Mouse (Mus musculus) limb, embryonic 14.5 days (tissue): ENCODE measurements around the gene Gm20517. TPM values are rescaled to one million over a fixed set of nuclear protein-coding genes. Genes with fewer than 3 reads are reported as not detected.

ENCODE experiments used
- ATAC-seq: fragments of 200-750 bp; cut with Nextera tagmentation; 2 replicates; pipeline ENCODE4 v1.8.0; 2017; ENCODE audit warnings: low read depth, moderate number of reproducible peaks, moderate TSS enrichment; ENCODE audit not compliant: low FRiP score
- DNase-seq: peaks from one replicate; pipeline ENCODE4 v3.0.0-alpha.2; 2015; ENCODE audit warnings: low spot score
- H3K27ac ChIP-seq: fragments of 300-500 bp; sonication (generic); replicated peaks from 2 replicates; pipeline ENCODE4 v1.5.1; 2014; ENCODE audit warnings: low read depth, mild to moderate bottlenecking, low read length, moderate library complexity, mixed read lengths
- H3K27me3 ChIP-seq: fragments of 300-500 bp; sonication (generic); 2 replicates; pipeline ENCODE4 v1.6.1; 2014; ENCODE audit warnings: low read length, mixed read lengths; ENCODE audit not compliant: control insufficient read depth, insufficient read depth
- H3K36me3 ChIP-seq: fragments of 300-500 bp; sonication (generic); 2 replicates; pipeline ENCODE4 v1.6.1; 2014; ENCODE audit warnings: mild to moderate bottlenecking, low read length, moderate library complexity, mixed read lengths; ENCODE audit not compliant: control insufficient read depth, insufficient read depth
- H3K4me1 ChIP-seq: fragments of 300-500 bp; sonication (generic); 2 replicates; pipeline ENCODE4 v1.6.1; 2014; ENCODE audit warnings: antibody characterized with exemption, low read length, mixed read lengths; ENCODE audit not compliant: control insufficient read depth, insufficient read depth
- H3K4me2 ChIP-seq: fragments of 300-500 bp; sonication (generic); replicated peaks from 2 replicates; pipeline ENCODE4 v1.6.1; 2014; ENCODE audit warnings: low read depth, mild to moderate bottlenecking, low read length, moderate library complexity; ENCODE audit not compliant: severe bottlenecking
- H3K4me3 ChIP-seq: fragments of 300-500 bp; sonication (generic); replicated peaks from 2 replicates; pipeline ENCODE4 v1.5.1; 2014; ENCODE audit warnings: low read length
- H3K9ac ChIP-seq: fragments of 300-500 bp; sonication (generic); 2 replicates; pipeline ENCODE4 v1.6.1; 2014; ENCODE audit warnings: mild to moderate bottlenecking, low read depth, low read length, moderate library complexity; ENCODE audit not compliant: severe bottlenecking
- H3K9me3 ChIP-seq: fragments of 300-500 bp; sonication (generic); 2 replicates; pipeline ENCODE4 v1.6.1; 2016; ENCODE audit warnings: low read length; ENCODE audit not compliant: control insufficient read depth
- POLR2A ChIP-seq: fragments of 200-500 bp; IDR thresholded peaks from 2 replicates; pipeline ENCODE4 v1.8.0; 2012; ENCODE audit warnings: inconsistent platforms, mild to moderate bottlenecking, moderate library complexity, borderline replicate concordance; ENCODE audit not compliant: insufficient read depth, insufficient read length; ENCODE audit errors: extremely low read depth
- WGBS: fragments of 180-500 bp; shearing (Covaris S2); extraction: QIAGEN DNeasy Blood & Tissue Kit; methylation state at CpG from one replicate; pipeline ENCODE4 v1.1.7; 2014; 5-methylcytosine and 5-hydroxymethylcytosine counted together
- polyA plus RNA-seq, 2 experiments: library from polyadenylated mRNA; depleted of rRNA in 1 of 2; stranded (reverse) in 1 of 2; unstranded in 1 of 2; fragments of >200 nt; fragmentation: Nextera tagmentation in 1 of 2; extraction: Ambion mirVana in 1 of 2; gene quantifications; 2 replicates each; pipeline versions ENCODE4 v1.2.1 to v1.2.3; 2012 to 2014

The Gm20517 gene
- polyA plus RNA-seq, 2 experiments = 1.3 to 1.4 TPM

DNA sequence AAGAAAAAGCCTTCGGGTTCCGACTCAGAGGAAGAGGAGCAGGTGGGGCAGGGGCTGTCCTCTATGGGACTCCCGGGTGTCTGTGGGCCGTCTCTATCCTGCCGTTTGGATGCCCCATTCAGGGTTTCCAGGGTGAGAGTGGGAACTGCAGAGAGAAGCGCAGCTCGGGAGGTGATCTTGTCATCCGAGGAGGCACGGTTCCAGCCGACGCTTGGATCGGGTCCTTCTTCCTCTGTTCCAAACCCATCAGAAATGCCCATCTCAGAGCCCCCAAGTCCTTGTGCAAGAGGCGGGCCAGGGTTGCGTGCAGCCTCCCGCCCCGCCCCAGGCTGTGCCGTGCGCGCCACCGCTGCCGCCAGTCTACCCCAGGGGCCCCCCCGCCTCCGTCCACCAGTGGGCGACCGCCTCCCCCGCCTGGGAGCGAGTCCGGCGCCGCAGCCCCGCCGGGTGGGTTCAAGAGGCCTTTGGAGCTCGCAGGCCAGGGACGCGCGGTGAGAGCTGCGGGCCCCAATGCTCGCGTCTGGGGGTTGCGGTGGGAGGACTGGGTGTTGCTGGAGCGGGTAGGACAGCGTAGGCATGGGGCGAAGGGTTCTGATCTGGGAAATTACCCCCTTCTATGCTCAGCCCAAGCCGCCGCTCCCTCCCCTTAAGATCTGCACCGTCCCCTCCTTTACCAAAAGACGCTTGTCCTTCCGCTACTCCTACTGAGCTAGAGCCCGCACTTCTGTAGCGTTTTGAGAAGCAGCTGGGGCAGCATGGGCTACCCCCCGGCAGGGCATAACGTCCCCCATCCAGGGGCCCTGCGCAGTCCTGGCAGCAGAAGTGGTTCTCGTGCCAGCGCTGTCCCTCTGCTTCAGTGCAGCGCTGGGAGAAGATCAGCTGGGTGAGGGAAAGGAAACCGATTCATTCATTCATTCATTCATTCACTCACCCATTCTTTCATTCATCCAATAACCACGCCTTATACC, 77.5 kb downstream of the Gm20517 start, which contains the start of gene Frs3:
Gene Frs3 (plus strand): TSS at position 423 of the 968 bp plus-strand sequence.
- Histone ChIP-seq H3K4me1 (peaks cover 11% of the 10 kb centered on the region), H3K27ac (peak within 1 kb of the TSS; percentile 67), H3K9ac (peak within 1 kb of the TSS; percentile 75), H3K27me3 (no peaks in the 10 kb centered on the region), H3K4me3 (peak within 1 kb of the TSS; percentile 78), H3K36me3 (peaks cover 23% of the 10 kb centered on the region), H3K4me2 (peak within 1 kb of the TSS; percentile 97), H3K9me3 (no peaks in the 10 kb centered on the region)
- peak; percentile 60 for ATAC-seq
- 2% methylated on average over 52 of the region's 58 CpGs for WGBS
- DNase-seq = peak; percentile 42
- no peak for TF ChIP-seq POLR2A

DNA sequence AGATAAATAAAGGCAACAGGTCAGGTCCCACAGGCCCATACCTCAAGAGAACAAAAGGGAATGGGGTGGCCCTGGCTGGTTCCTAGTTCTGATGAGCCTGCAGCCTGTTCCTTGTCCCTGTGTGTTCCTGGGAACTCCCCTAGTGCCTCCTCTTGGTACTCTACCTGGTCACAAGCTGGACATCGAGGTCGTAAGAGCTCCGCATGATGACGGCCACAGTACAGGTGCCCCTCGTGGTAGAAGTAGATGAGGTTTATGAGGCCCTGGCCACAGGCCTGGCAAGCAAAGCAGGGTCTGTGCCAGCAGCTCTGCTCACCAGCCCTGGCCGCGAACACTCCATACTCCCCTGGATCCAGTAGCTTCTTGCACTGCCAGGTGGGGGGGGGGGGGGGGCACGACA, 78.5 kb downstream of the Gm20517 start:
- WGBS = 62% methylated on average over 6 of the region's 8 CpGs
- no peak overlapping the region for H3K4me3 ChIP-seq

DNA sequence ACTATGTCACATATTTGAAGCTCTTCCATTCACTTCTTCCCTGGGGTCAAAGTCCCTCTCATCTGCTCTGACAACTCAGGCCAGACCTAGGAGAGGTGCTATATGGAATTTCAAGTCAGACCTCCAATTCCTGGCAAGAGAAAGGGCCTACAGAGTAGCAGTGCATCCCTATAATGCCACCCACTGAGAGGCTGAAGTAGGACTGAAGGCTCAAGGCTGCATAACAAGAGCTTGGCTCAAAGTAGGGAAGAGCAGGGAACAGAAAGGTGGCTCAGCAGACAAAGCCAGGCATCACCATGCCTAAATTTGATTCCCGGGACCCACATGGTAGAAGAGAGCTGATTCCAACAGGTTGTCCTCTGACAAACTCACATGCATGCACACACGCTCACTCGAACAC, 80.3 kb downstream of the Gm20517 start:
- peaks cover 16% of the 10 kb centered on the region for H3K4me1 ChIP-seq
- H3K4me2 ChIP-seq = no peak overlapping the region
- H3K4me3 ChIP-seq = no peak overlapping the region
- no peak for TF ChIP-seq POLR2A
- no peak overlapping the region for H3K9ac ChIP-seq
- H3K9me3 ChIP-seq = no peaks in the 10 kb centered on the region
- no peak overlapping the region for H3K27ac ChIP-seq
- H3K36me3 ChIP-seq = no peaks in the 10 kb centered on the region
- ATAC-seq = no peak
- WGBS = 99% methylated on average over 3 of the region's 3 CpGs
- no peak for DNase-seq
- no peaks in the 10 kb centered on the region for H3K27me3 ChIP-seq

More for the DNA sequence above, 78.5 kb downstream of the Gm20517 start:
- Histone ChIP-seq H3K9me3 (no peaks in the 10 kb centered on the region), H3K4me1 (peaks cover 11% of the 10 kb centered on the region), H3K4me2 (no peak overlapping the region; the same call in 1 of the 2 replicates), H3K9ac (no peak overlapping the region), H3K27me3 (no peaks in the 10 kb centered on the region), H3K27ac (no peak overlapping the region), H3K36me3 (peaks cover 13% of the 10 kb centered on the region)
- TF ChIP-seq POLR2A = no peak
- ATAC-seq = no peak
- DNase-seq = no peak

DNA sequence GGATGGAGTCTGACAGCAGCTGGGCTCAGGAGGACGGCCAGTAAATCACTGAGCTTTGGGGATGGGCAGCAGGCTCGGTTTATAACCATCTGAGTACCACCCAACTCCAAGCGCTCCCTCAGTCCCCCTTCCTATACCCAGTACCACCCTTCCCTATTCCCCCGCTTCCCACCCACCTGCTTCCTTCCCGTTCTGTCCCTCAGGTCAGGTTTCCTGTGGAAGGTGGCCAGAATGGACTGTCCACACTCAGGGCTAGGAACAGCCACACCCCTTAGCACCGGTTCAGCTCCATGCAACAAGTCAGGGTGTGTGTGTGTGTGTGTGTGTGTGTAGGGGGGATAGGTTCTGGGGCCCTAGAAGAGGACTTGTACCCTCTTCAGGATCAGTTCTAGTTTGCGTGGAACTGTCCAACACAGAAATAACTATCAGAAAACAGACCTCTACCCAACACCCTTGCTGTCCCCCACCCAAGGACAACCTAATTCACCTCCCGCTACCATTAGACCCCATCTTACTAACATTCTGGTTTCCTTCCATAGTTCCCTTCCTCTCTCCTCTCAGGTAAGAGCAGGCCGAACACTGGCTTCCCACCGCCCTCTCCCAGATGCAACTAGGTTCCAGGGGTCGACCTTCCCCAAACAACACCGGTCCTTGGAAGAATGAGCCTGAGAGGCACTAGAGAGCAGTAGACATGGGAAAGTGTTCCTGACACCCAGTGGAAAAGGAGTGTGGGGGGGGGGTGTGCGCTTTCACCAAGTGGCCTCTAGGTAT, 82.5 kb downstream of the Gm20517 start:
- Histone ChIP-seq H3K9ac (peak overlapping the region; percentile 83), H3K4me1 (0 out of 2 replicates have a peak, but pooled peaks cover 9% of the 10 kb centered on the region), H3K27ac (no peak overlapping the region), H3K4me2 (peak overlapping the region; percentile 86), H3K27me3 (no peaks in the 10 kb centered on the region), H3K4me3 (peak overlapping the region; percentile 75), H3K9me3 (no peaks in the 10 kb centered on the region), H3K36me3 (peaks cover 7% of the 10 kb centered on the region; the same call in 1 of the 2 replicates)
- ATAC-seq = no peak
- DNase-seq = no peak
- whole genome bisulfite sequencing = 29% methylated on average over 13 of the region's 13 CpGs
- TF ChIP-seq POLR2A = no peak

DNA sequence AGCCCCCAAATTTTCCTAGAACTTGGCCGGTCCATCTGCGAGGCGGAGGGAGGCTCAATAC, 82.9 kb downstream of the Gm20517 start, which contains the start of gene Gm21981:
Gene Gm21981 (minus strand): TSS at position 14 of the 61 bp plus-strand sequence.
- peak within 1 kb of the TSS; percentile 83 for H3K9ac ChIP-seq
- H3K9me3 ChIP-seq = no peaks in the 10 kb centered on the region
- peak within 1 kb of the TSS; percentile 86 for H3K4me2 ChIP-seq
- peak within 1 kb of the TSS; percentile 75 for H3K4me3 ChIP-seq
- 0 out of 2 replicates have a peak, but pooled peaks cover 8% of the 10 kb centered on the region for H3K4me1 ChIP-seq
- H3K27me3 ChIP-seq = no peaks in the 10 kb centered on the region
- DNase-seq (no peak), ATAC-seq (no peak)
- TF ChIP-seq POLR2A = no peak
- H3K27ac ChIP-seq = peak within 1 kb of the TSS; percentile 63; the same call in 1 of the 2 replicates
- peaks cover 10% of the 10 kb centered on the region; the same call in 1 of the 2 replicates for H3K36me3 ChIP-seq
- WGBS = 0% methylated on average over 3 of the region's 3 CpGs
